Mouse (Mus musculus) lung, embryonic 14.5 days (tissue): Measurements from ENCODE around the gene Rxra. TPM values are rescaled to one million over a fixed set of nuclear protein-coding genes. Genes with fewer than 3 reads are reported as not detected.

Experiments
- ATAC-seq: fragments of 200-750 bp; cut with Nextera tagmentation; 2 replicates; pipeline ENCODE4 v1.8.0; 2017; ENCODE audit warnings: mild to moderate bottlenecking, moderate TSS enrichment, moderate library complexity; ENCODE audit not compliant: insufficient read depth
- DNase-seq: peaks from one replicate; pipeline ENCODE4 v3.0.0-alpha.2; 2015
- H3K27ac ChIP-seq: fragments of 300-500 bp; sonication (generic); 2 replicates; pipeline ENCODE4 v1.5.1; 2014; ENCODE audit warnings: low read depth, mild to moderate bottlenecking, moderate library complexity
- H3K27me3 ChIP-seq: fragments of 300-500 bp; sonication (generic); 2 replicates; pipeline ENCODE4 v1.6.1; 2014; ENCODE audit warnings: low read length, control low read depth; ENCODE audit not compliant: insufficient read depth
- H3K36me3 ChIP-seq: fragments of 300-500 bp; sonication (generic); 2 replicates; pipeline ENCODE4 v1.6.1; 2014; ENCODE audit warnings: control low read depth; ENCODE audit not compliant: insufficient read depth
- H3K4me1 ChIP-seq: fragments of 300-500 bp; sonication (generic); 2 replicates; pipeline ENCODE4 v1.6.1; 2014; ENCODE audit warnings: antibody characterized with exemption, control low read depth; ENCODE audit not compliant: insufficient read depth
- H3K4me2 ChIP-seq: fragments of 300-500 bp; sonication (generic); 2 replicates; pipeline ENCODE4 v1.6.1; 2014; ENCODE audit warnings: mild to moderate bottlenecking
- H3K4me3 ChIP-seq: fragments of 300-500 bp; sonication (generic); 2 replicates; pipeline ENCODE4 v1.5.1; 2014; ENCODE audit warnings: low read depth, low read length
- H3K9ac ChIP-seq: fragments of 300-500 bp; sonication (generic); 2 replicates; pipeline ENCODE4 v1.6.1; 2014
- H3K9me3 ChIP-seq: fragments of 300-500 bp; sonication (generic); 2 replicates; pipeline ENCODE4 v1.6.1; 2016; ENCODE audit warnings: low read depth, low read length, control low read depth
- CTCF ChIP-seq: IDR thresholded peaks from 2 replicates; pipeline ENCODE4 v1.5.1; 2016; ENCODE audit warnings: antibody characterized with exemption, low read depth
- WGBS: fragments of 180-500 bp; shearing (Covaris S2); extraction: QIAGEN DNeasy Blood & Tissue Kit; methylation state at CpG from one replicate; pipeline ENCODE4 v1.1.7; 2014; 5-methylcytosine and 5-hydroxymethylcytosine counted together
- polyA plus RNA-seq: library from polyadenylated mRNA; unstranded; fragments of >200 nt; fragmentation: Nextera tagmentation; extraction: Ambion mirVana; gene quantifications from 2 replicates; pipeline ENCODE4 v1.2.1, GENCODE M21; 2014

The Rxra gene
- polyA plus RNA-seq, 1 experiment from 2014 or later, result 10.3 TPM

DNA sequence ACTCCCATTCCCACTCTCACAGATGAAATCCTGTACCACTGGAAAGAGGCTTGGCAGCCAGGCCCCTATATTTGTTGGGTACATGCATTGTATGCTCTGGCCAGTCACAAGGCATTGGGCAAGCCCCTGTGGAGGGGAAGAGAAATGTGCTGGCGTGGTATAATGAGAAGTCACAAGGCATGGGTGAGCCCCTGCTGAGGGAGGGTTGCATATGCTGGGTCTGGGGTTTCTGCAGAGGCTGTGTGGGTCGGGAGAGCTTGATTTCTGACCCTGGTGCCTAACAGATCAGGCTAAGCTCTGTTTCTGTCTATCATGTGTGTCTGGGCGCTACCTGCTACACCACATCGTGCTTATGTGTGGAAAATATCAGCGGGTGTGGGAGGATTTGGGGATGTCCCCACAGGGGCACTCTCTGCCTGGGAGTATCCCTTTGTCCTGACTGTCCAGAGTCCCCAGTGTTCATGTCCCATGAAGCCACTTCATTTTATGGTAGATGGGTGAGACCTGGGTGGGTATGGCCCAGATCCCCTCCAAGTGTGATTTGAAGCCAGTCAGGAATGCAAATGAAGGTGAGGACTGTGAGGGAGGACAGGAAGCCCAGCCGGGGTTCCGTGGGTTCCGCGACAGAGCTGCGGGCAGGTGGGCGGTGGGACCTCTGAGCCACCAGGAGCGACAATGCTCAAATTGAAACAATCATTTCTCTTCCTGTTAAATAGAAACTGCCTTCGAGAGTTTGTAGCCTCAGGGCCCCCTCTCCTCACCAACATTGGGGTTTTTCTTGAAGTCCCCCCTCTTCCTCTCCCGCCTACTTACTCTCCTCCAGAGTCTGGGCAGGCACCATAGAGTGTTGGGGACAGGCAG, 52.0 kb downstream of the Rxra start:
- ATAC-seq (no peak), DNase-seq (no peak)
- TF ChIP-seq CTCF, result no peak
- no peaks in the 10 kb centered on the region for H3K36me3 ChIP-seq
- H3K4me1 ChIP-seq, result peaks cover 16% of the 10 kb centered on the region
- H3K4me2 ChIP-seq, result no peak overlapping the region
- no peak overlapping the region for H3K4me3 ChIP-seq
- WGBS, result 65% methylated on average over 14 of the region's 14 CpGs
- no peaks in the 10 kb centered on the region for H3K9me3 ChIP-seq
- no peak overlapping the region for H3K9ac ChIP-seq
- H3K27ac ChIP-seq, result no peak overlapping the region
- H3K27me3 ChIP-seq, result no peaks in the 10 kb centered on the region

DNA sequence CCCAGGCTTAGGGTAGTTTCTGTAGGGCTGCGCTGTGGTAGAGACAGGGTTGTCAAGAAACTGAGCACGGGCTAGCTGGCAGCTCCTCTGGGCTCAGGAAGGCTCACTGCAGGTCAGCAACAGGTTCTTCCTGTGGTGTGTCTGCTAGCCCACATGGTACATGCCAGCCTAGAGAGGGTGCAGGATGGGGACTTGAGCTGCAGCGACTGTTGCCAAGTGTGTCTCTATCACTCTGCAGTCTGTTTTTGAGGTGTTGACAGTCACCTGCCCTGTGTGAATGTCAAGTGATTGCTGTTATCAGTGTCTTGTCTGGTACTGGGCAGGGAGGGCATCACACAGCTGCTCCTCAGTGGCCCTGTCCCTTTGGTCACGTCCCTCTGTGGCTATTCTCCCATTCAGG, 52.8 kb downstream of the Rxra start:
- H3K27ac ChIP-seq, result no peak overlapping the region
- H3K27me3 ChIP-seq, result no peaks in the 10 kb centered on the region
- ATAC-seq, result no peak
- no peak for DNase-seq
- no peaks in the 10 kb centered on the region for H3K36me3 ChIP-seq
- WGBS, result 70% methylated on average over 4 of the region's 4 CpGs
- no peaks in the 10 kb centered on the region for H3K9me3 ChIP-seq
- H3K4me1 ChIP-seq, result peaks cover 23% of the 10 kb centered on the region
- no peak overlapping the region for H3K4me2 ChIP-seq
- H3K4me3 ChIP-seq, result no peak overlapping the region
- TF ChIP-seq CTCF, result no peak
- H3K9ac ChIP-seq, result no peak overlapping the region

DNA sequence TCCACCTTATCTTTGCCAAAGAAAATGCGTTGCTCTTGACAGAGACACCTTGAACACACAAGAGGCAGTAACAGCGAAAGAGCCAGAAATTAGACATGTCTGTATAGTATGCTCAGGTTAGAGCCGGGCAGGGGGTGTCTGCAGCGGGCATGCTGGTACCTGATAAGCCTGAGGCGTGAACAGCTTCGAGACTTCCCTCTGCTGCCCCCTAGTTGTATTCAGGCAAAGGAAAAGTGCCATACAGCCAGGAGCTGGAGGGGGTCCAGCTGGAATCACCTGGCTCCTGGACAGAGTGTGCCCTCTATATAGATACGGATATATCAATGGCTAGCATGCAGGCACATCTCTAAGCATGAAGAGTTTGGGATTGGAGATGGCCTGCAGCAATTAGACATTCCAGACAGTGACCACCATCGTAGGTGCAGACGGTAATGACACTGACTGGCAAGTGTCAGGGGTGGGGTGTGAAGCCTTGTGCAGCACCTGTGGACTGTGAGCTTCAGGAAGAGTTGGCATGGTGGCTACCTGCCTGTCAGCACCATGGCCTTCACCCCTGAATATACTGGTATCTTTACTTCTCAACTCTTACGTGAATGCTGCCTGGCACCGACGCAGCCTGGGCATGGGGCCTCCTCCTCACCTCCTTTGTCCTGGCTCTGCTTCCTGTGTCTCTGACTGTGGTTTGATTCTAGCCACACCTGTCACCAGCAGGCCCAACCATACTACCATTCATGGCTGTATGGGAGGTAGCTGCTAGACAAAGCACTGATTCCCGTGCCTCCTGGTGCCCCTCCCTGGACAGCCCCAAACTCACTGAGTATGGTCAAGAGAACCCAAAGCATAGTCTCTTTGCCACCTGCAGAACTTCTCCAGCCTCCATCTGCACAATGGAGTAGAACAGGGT, 54.0 kb downstream of the Rxra start:
- peaks cover 32% of the 10 kb centered on the region for H3K4me1 ChIP-seq
- no peak overlapping the region for H3K9ac ChIP-seq
- no peaks in the 10 kb centered on the region for H3K27me3 ChIP-seq
- no peak overlapping the region for H3K4me2 ChIP-seq
- H3K4me3 ChIP-seq, result no peak overlapping the region
- H3K9me3 ChIP-seq, result no peaks in the 10 kb centered on the region
- peak; percentile 62 for DNase-seq
- no peak for ATAC-seq
- no peak overlapping the region for H3K27ac ChIP-seq
- no peaks in the 10 kb centered on the region for H3K36me3 ChIP-seq
- WGBS, result 70% methylated on average over 13 of the region's 13 CpGs
- TF ChIP-seq CTCF, result peak; percentile 58

DNA sequence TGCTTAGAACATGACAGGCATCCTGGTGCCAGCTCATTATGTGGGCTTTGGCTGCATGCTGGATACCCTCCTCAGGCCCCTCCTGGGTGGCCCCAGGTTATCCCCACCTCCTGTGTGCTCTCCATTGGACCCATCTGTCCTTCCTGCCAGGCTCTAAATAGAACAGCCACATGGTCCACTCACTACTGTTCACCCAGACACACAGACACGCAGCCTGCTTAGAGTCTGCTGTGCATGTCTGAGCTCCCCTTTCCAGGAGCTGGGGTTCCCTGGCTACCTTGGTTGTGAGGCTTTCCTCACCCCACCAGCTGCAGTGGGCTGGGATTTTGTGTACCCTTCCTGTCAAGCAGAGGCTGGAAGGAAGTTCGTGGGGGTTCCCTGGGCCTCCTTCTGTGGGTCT, 56.8 kb downstream of the Rxra start:
- 45% methylated on average over 2 of the region's 2 CpGs for WGBS
- ATAC-seq (no peak), DNase-seq (no peak)
- H3K27ac ChIP-seq, result no peak overlapping the region; the same call in 1 of the 2 replicates
- no peaks in the 10 kb centered on the region for H3K27me3 ChIP-seq
- H3K4me1 ChIP-seq, result peaks cover 32% of the 10 kb centered on the region
- no peaks in the 10 kb centered on the region for H3K9me3 ChIP-seq
- no peak for TF ChIP-seq CTCF
- H3K36me3 ChIP-seq, result peaks cover 11% of the 10 kb centered on the region; the same call in 1 of the 2 replicates
- no peak overlapping the region for H3K4me3 ChIP-seq
- H3K4me2 ChIP-seq, result no peak overlapping the region
- H3K9ac ChIP-seq, result peak overlapping the region; percentile 7; the same call in 1 of the 2 replicates

DNA sequence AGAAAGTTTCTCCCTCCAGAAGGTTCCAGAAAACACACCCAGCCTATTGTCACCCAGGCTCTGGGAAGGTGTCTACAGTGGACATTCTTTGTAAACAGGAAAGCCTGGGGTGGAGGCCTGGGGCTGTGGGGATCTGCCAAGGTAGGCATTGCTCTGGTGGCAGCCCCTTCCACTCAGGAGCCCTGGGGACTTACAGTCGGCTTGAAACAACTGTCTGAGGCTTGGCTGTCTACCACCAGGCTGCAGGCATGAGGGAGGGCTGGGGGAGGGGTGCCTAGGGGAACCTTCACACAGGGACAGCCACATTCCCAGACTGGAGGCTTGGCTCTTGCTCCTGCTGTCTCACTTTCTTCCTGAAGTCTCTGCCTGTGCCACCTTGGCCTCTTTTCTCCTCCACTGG, 58.1 kb downstream of the Rxra start:
- DNase-seq, result peak; percentile 58

DNA sequence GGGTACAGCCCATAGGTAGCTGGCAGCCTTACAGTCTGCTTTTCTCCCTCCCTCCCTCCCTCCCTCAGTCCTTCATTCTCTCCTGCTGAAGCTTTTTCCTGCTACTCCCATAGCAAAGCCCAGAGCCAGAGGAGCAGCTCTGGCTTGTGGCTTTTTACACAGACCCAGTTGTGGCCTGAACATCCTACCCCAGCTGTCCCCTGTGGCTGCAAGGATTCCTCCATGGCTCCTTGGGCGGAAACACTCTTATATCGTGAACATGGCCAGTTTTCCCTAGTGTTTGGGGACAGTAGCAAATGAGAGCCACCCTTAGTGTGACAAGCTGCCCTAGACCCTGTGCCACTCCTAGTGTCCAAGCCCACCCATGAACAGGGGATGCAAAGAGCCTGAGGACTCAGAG, 58.6 kb downstream of the Rxra start:
- no peak for DNase-seq
- Histone ChIP-seq H3K27me3 (no peaks in the 10 kb centered on the region), H3K4me2 (no peak overlapping the region), H3K4me1 (peaks cover 42% of the 10 kb centered on the region), H3K27ac (peak overlapping the region; percentile 78; the same call in 1 of the 2 replicates), H3K9ac (no peak overlapping the region), H3K36me3 (peaks cover 20% of the 10 kb centered on the region; the same call in 1 of the 2 replicates), H3K9me3 (no peaks in the 10 kb centered on the region), H3K4me3 (no peak overlapping the region)
- 77% methylated on average over 2 of the region's 2 CpGs for WGBS
- ATAC-seq, result 0 out of 2 replicates have a peak, but pooled peaks have one; percentile 2
- no peak for TF ChIP-seq CTCF

More for the DNA sequence above, 58.1 kb downstream of the Rxra start:
- H3K27ac ChIP-seq, result peak overlapping the region; percentile 78
- no peak for TF ChIP-seq CTCF
- H3K27me3 ChIP-seq, result no peaks in the 10 kb centered on the region
- ATAC-seq, result peak; percentile 67
- no peaks in the 10 kb centered on the region for H3K9me3 ChIP-seq
- H3K4me2 ChIP-seq, result no peak overlapping the region
- H3K9ac ChIP-seq, result no peak overlapping the region
- H3K36me3 ChIP-seq, result peaks cover 20% of the 10 kb centered on the region; the same call in 1 of the 2 replicates
- H3K4me1 ChIP-seq, result peaks cover 37% of the 10 kb centered on the region
- H3K4me3 ChIP-seq, result no peak overlapping the region
- 6% methylated on average over 1 of the region's 1 CpGs for WGBS

DNA sequence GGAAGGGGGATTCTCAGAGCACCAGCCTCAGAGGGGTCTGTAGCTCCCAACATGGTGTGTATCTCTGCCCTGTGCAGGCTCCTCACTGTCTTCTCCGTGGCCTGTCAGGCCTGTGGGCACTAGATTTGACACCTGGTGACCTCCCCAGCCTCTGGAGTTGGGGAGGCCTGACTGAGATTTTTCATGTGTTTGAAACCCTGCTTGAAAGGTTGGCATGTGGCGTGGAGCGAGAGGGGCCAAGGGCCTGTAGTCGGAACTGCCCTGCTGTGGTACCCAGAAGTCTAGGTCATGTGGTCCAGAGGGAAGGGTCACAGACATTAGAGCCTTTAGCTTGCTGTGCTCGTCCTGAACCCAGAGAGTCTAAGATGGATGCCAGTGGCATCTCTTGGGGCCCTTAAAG, 60.6 kb downstream of the Rxra start:
- no peak for TF ChIP-seq CTCF
- no peak overlapping the region for H3K9ac ChIP-seq
- no peak overlapping the region for H3K27ac ChIP-seq
- H3K36me3 ChIP-seq, result peaks cover 32% of the 10 kb centered on the region; the same call in 1 of the 2 replicates
- no peak for DNase-seq
- H3K9me3 ChIP-seq, result no peaks in the 10 kb centered on the region
- H3K27me3 ChIP-seq, result no peaks in the 10 kb centered on the region
- H3K4me3 ChIP-seq, result no peak overlapping the region
- H3K4me2 ChIP-seq, result no peak overlapping the region
- no peak for ATAC-seq
- WGBS, result 82% methylated on average over 5 of the region's 5 CpGs
- H3K4me1 ChIP-seq, result peaks cover 53% of the 10 kb centered on the region
